Mouse (Mus musculus) forebrain, embryonic 16.5 days (tissue): ENCODE data around the gene Olfr786. TPM values are rescaled to one million over a fixed set of nuclear protein-coding genes. Genes with fewer than 3 reads are reported as not detected.

Experiments
- ATAC-seq: fragments of 200-750 bp; cut with Nextera tagmentation; 2 replicates; pipeline ENCODE4 v1.8.0; 2017; ENCODE audit warnings: mild to moderate bottlenecking, moderate library complexity
- H3K27ac ChIP-seq: fragments of 300-500 bp; sonication (generic); 2 replicates; pipeline ENCODE4 v1.5.1; 2014; ENCODE audit warnings: low read length, control low read depth
- H3K27me3 ChIP-seq: fragments of 300-500 bp; sonication (generic); replicated peaks from 2 replicates; pipeline ENCODE4 v1.6.1; 2014; ENCODE audit warnings: low read length; ENCODE audit not compliant: control insufficient read depth, insufficient read depth
- H3K36me3 ChIP-seq: fragments of 300-500 bp; sonication (generic); 2 replicates; pipeline ENCODE4 v1.6.1; 2014; ENCODE audit not compliant: control insufficient read depth, insufficient read depth
- H3K4me1 ChIP-seq: fragments of 300-500 bp; sonication (generic); replicated peaks from 2 replicates; pipeline ENCODE4 v1.6.1; 2014; ENCODE audit warnings: low read length; ENCODE audit not compliant: control insufficient read depth, insufficient read depth
- H3K4me2 ChIP-seq: fragments of 300-500 bp; sonication (generic); 2 replicates; pipeline ENCODE4 v1.6.1; 2014; ENCODE audit warnings: mild to moderate bottlenecking, low read length, control low read depth
- H3K4me3 ChIP-seq: fragments of 300-500 bp; sonication (generic); replicated peaks from 2 replicates; pipeline ENCODE4 v1.5.1; 2014; ENCODE audit warnings: mild to moderate bottlenecking, low read length, control low read depth
- H3K9ac ChIP-seq: fragments of 300-500 bp; sonication (generic); replicated peaks from 2 replicates; pipeline ENCODE4 v1.6.1; 2014; ENCODE audit warnings: low read depth, low read length, control low read depth
- H3K9me3 ChIP-seq: fragments of 300-500 bp; sonication (generic); 2 replicates; pipeline ENCODE4 v1.6.1; 2016; ENCODE audit warnings: low read length; ENCODE audit not compliant: control insufficient read depth
- WGBS: fragments of 180-500 bp; shearing (Covaris S2); extraction: QIAGEN DNeasy Blood & Tissue Kit; methylation state at CpG from one replicate; pipeline ENCODE4 v1.1.7; 2014; 5-methylcytosine and 5-hydroxymethylcytosine counted together
- polyA plus RNA-seq: library from polyadenylated mRNA; unstranded; fragments of >200 nt; fragmentation: Nextera tagmentation; extraction: Ambion mirVana; gene quantifications from 2 replicates; pipeline ENCODE4 v1.2.1, GENCODE M21; 2015

Olfr786 gene
- not detected in 2 replicates for polyA plus RNA-seq

GRCm38 (mm10) chr10:129427006-129427405 is at the start of gene Olfr786:
Olfr786 (plus strand) TSS chr10:129427306.
- Histone ChIP-seq H3K4me2 (no peak within 1 kb of the TSS), H3K36me3 (no peaks in the 10 kb centered on the region), H3K9ac (no peak within 1 kb of the TSS), H3K27me3 (no peaks in the 10 kb centered on the region), H3K27ac (no peak within 1 kb of the TSS), H3K4me3 (no peak within 1 kb of the TSS), H3K4me1 (no peaks in the 10 kb centered on the region), H3K9me3 (no peaks in the 10 kb centered on the region)
- ATAC-seq: no peak

GRCm38 (mm10) chr10:129383783-129384182 is 43.3 kb upstream of the Olfr786 start, which contains the start of gene Olfr784:
Olfr784 (plus strand) TSS chr10:129384083.
- no peak within 1 kb of the TSS for H3K9ac ChIP-seq
- no peak within 1 kb of the TSS for H3K4me3 ChIP-seq
- H3K36me3 ChIP-seq: no peaks in the 10 kb centered on the region
- ATAC-seq: no peak
- no peak within 1 kb of the TSS for H3K27ac ChIP-seq
- no peak within 1 kb of the TSS for H3K4me2 ChIP-seq
- no peaks in the 10 kb centered on the region for H3K4me1 ChIP-seq
- no peaks in the 10 kb centered on the region for H3K9me3 ChIP-seq
- no peaks in the 10 kb centered on the region for H3K27me3 ChIP-seq

- Histone ChIP-seq H3K9me3 (no peaks in the 10 kb centered on the region), H3K4me2 (no peak overlapping the region), H3K27ac (no peak overlapping the region), H3K4me1 (no peaks in the 10 kb centered on the region), H3K27me3 (no peaks in the 10 kb centered on the region), H3K36me3 (no peaks in the 10 kb centered on the region), H3K9ac (no peak overlapping the region), H3K4me3 (no peak overlapping the region)
- 41% methylated on average over 5 of the region's 5 CpGs for WGBS
- no peak for ATAC-seq
These were observed 26.2 kb upstream of the Olfr786 start for GRCm38 (mm10) chr10:129400892-129401291.

GRCm38 (mm10) chr10:129405126-129405525 is 22.0 kb upstream of the Olfr786 start, which contains the start of gene Olfr785:
Olfr785 (plus strand) TSS chr10:129405426.
- no peaks in the 10 kb centered on the region for H3K27me3 ChIP-seq
- 77% methylated on average over 2 of the region's 2 CpGs for WGBS
- ATAC-seq: no peak
- H3K36me3 ChIP-seq: no peaks in the 10 kb centered on the region
- no peak within 1 kb of the TSS for H3K4me3 ChIP-seq
- H3K9ac ChIP-seq: no peak within 1 kb of the TSS
- no peak within 1 kb of the TSS for H3K4me2 ChIP-seq
- H3K27ac ChIP-seq: no peak within 1 kb of the TSS
- H3K4me1 ChIP-seq: no peaks in the 10 kb centered on the region
- no peaks in the 10 kb centered on the region for H3K9me3 ChIP-seq

GRCm38 (mm10) chr10:129461562-129461961 is 34.5 kb downstream of the Olfr786 start, which contains the start of gene Olfr787:
Olfr787 (plus strand) TSS chr10:129461862.
- H3K4me3 ChIP-seq: no peak within 1 kb of the TSS
- H3K27ac ChIP-seq: no peak within 1 kb of the TSS
- no peaks in the 10 kb centered on the region for H3K4me1 ChIP-seq
- WGBS: 88% methylated on average over 3 of the region's 3 CpGs
- H3K36me3 ChIP-seq: no peaks in the 10 kb centered on the region
- no peaks in the 10 kb centered on the region for H3K9me3 ChIP-seq
- no peaks in the 10 kb centered on the region for H3K27me3 ChIP-seq
- H3K9ac ChIP-seq: no peak within 1 kb of the TSS
- ATAC-seq: no peak
- H3K4me2 ChIP-seq: no peak within 1 kb of the TSS

- Histone ChIP-seq H3K4me3 (no peak within 1 kb of the TSS), H3K9me3 (no peaks in the 10 kb centered on the region), H3K36me3 (no peaks in the 10 kb centered on the region), H3K4me2 (no peak within 1 kb of the TSS), H3K27ac (no peak within 1 kb of the TSS), H3K4me1 (no peaks in the 10 kb centered on the region), H3K27me3 (no peaks in the 10 kb centered on the region), H3K9ac (no peak within 1 kb of the TSS)
- ATAC-seq: no peak
These were observed 43.6 kb downstream of the Olfr786 start, which contains the start of gene Olfr788 for GRCm38 (mm10) chr10:129470698-129471097. Olfr788 (plus strand) TSS chr10:129470998.

GRCm38 (mm10) chr10:129473256-129473655 is 46.1 kb downstream of the Olfr786 start:
- Histone ChIP-seq H3K9me3 (no peaks in the 10 kb centered on the region), H3K9ac (no peak overlapping the region), H3K4me3 (no peak overlapping the region), H3K4me2 (no peak overlapping the region), H3K36me3 (no peaks in the 10 kb centered on the region), H3K27ac (no peak overlapping the region), H3K4me1 (no peaks in the 10 kb centered on the region), H3K27me3 (no peaks in the 10 kb centered on the region)
- WGBS: 30% methylated on average over 2 of the region's 2 CpGs
- no peak for ATAC-seq

- Histone ChIP-seq H3K27ac (no peak overlapping the region), H3K4me1 (no peaks in the 10 kb centered on the region), H3K9me3 (no peaks in the 10 kb centered on the region), H3K4me3 (no peak overlapping the region), H3K27me3 (no peaks in the 10 kb centered on the region), H3K9ac (no peak overlapping the region), H3K4me2 (no peak overlapping the region), H3K36me3 (no peaks in the 10 kb centered on the region)
- no peak for ATAC-seq
These were observed 46.6 kb downstream of the Olfr786 start for GRCm38 (mm10) chr10:129473723-129474122.

GRCm38 (mm10) chr10:129484452-129484851 is 57.3 kb downstream of the Olfr786 start, which contains the start of gene Olfr789:
Olfr789 (plus strand) TSS chr10:129484752.
- Histone ChIP-seq H3K4me3 (no peak within 1 kb of the TSS), H3K9me3 (no peaks in the 10 kb centered on the region), H3K27ac (no peak within 1 kb of the TSS), H3K27me3 (no peaks in the 10 kb centered on the region), H3K9ac (no peak within 1 kb of the TSS), H3K4me1 (no peaks in the 10 kb centered on the region), H3K36me3 (no peaks in the 10 kb centered on the region), H3K4me2 (no peak within 1 kb of the TSS)
- WGBS: 64% methylated on average over 2 of the region's 2 CpGs
- no peak for ATAC-seq
